Mouse (Mus musculus) urinary bladder, postnatal 4 days (tissue): ENCODE results near the gene Zbtb38.

Source experiments
- DNase-seq, 2 experiments: peaks; one replicate each; pipeline ENCODE4 v3.0.0; 2021 to 2022; ENCODE audit warnings: low spot score in 2 of 2

The Zbtb38 gene

GRCm38 (mm10) chr9:96715171-96715570 lies 37.5 kb downstream of the Zbtb38 start:
- no peak for DNase-seq

GRCm38 (mm10) chr9:96713472-96714390 lies 38.9 kb downstream of the Zbtb38 start:
- no peak for DNase-seq

- peak in 1 of 2 experiments; percentile 40 for DNase-seq
Measured at GRCm38 (mm10) chr9:96712758-96713471, 39.7 kb downstream of the Zbtb38 start.

DNA sequence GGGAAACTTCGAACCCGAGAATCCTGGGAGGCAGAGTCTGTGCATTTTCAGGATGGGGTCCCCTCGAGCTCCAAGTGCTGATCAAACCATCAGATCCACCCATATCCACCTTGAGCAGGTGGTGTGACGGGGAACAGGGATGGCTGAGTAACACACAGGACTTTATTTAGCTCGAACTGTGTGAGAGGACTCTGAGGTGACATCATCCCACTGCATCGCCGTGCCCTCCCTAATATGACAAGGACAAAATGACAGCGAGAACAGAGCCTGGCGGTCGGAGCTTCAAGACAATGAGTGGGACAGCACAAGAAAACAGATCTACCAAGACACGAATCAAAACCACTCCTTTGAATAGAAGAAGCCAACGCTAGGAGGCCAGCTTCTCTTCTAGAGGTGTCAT lies 40.6 kb downstream of the Zbtb38 start:
- DNase-seq = no peak

GRCm38 (mm10) chr9:96710241-96710946 lies 42.2 kb downstream of the Zbtb38 start:
- DNase-seq = no peak

DNA sequence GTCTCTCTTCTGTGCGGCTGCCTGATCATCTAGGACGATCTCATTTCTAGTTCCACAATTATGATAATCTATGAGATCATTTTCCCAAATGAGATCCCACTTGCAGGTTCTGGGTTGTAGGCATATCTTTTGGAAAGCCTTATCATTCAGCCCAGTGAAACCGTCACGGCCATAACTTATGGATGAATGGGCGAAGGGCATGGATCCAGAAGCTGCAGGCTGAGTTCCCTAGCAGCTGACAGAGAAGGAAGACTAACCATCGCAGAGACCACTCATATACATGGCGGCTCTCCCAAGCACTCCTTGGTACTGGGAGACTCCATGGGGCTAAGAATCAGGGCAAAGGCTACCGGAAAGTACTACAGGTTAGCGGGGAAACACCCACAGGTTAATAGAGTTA lies 43.7 kb downstream of the Zbtb38 start:
- no peak for DNase-seq

DNA sequence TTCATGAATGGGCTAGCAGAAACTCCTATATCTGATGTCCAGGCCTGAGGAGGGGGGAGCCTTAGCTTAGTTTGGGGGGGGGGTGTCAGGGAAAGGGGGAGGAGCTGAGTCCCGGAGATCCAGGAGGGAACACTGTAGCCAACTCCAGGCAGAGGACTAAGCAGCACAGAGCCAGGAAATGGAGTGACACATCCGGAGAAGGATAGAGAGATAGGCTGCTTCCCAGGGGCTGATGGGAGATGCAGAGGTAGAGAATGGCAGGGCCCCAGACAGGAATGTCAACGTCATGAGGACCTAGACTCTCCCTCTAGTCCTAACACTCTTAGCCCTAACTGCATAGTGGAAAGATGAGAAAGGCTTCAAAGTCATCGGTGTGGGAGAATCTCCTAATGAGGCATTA lies 44.7 kb downstream of the Zbtb38 start:
- no peak for DNase-seq

DNA sequence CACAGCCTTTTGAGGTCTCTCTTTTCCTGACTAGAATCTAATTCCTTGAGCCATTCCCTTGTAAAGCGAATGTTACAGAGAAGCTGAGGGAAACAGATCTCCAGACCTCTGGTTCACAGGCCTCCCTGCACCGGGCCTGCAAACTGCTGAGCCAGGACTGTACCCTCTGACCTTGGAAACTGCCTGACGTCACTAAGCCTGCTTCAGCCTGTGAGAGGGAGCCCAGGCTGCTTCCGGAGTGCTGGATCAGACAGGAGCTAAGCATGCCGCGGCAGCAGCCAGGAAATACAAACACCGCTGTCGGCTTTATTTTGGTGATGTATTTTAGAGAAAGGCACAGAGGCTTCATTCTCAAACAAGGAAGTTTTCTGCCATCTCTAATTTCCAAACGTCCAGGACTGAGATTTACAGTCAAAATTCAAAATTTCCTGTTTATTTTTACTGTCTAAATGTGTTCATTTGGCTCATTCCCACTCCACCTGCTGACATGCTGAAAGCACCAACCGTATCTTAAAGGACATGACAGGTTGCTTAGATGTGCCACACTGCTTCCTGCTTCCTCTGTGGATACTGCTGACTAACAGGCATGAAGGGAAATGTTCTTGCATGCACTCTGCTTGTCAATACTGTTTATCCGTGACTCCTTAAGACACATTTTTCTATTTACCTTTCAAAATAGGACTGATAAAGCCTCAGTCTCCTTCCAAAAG lies 46.9 kb downstream of the Zbtb38 start:
- DNase-seq = peak in 1 of 2 experiments; percentile 54

DNA sequence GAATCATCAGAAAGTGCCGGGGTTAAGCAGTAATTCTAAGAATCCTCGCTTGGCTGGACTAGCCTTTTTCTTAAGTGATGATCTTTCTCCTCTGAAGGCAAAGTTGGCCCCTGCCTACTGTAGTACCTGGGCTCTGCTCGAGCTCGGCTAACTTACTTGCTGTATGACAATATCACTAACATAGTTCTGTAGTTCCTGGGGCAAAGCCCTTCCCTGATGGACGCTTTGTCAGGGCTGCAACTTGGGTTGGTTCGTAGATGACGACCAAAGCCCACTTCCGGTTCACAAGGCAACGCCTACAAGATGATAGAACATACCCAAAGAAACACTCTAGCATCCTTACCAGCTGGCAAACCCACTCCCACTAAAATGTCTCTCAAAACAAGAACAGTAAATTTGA lies 47.7 kb downstream of the Zbtb38 start:
- DNase-seq = no peak

DNA sequence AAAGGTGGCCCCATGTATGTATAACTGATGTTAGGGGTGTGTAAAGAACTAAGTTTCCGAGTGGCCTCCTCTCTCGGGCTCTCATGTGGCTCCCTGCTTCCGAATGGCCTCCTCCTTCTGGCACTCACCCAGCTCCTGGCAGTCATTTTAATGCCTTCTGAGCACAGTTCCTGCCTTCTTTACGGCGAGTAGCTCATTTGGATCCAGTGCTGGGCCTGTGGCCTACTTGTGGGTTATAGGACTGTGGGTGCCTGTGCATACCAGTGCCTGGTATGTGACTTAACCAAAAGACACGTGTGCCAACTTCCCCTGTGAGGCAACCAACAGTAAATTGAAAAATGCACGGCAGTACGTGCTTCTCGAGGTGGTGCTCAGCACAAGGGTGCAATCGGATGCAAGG lies 50.7 kb downstream of the Zbtb38 start:
- no peak for DNase-seq

DNA sequence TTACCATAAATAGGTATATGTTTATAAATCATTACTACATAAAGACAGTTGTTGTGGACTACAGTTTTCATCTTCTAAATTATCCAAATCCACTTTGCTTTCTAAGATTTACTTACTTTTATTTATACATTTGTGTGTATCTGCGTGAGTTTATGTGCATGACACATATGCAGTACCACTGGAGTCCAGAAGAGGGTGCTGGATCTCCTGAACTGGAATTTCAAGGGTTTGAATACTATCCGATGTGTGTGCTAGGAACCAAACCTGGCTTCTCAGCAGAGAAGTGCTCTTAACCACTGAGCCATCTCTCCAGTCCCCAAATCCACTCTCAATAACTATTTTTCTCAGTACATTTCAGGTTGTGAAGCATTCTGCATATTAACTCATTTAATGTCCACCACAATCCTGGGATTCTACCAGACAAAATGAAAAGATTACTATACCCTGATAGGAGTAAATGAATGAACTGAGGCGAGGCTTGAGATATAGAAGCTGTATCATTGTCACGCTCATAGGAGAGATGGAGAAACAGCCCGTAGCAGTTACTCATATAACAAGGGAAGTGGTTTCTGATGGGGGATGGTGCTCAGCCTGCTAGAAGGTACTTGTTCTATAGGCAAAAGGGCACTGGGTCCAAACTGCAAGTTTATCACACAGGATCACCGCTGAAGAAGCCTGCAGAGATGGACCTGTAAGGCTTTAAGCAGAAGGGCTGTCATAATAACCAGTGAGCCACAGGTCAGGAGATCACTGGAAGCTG lies 53.2 kb downstream of the Zbtb38 start:
- no peak for DNase-seq

DNA sequence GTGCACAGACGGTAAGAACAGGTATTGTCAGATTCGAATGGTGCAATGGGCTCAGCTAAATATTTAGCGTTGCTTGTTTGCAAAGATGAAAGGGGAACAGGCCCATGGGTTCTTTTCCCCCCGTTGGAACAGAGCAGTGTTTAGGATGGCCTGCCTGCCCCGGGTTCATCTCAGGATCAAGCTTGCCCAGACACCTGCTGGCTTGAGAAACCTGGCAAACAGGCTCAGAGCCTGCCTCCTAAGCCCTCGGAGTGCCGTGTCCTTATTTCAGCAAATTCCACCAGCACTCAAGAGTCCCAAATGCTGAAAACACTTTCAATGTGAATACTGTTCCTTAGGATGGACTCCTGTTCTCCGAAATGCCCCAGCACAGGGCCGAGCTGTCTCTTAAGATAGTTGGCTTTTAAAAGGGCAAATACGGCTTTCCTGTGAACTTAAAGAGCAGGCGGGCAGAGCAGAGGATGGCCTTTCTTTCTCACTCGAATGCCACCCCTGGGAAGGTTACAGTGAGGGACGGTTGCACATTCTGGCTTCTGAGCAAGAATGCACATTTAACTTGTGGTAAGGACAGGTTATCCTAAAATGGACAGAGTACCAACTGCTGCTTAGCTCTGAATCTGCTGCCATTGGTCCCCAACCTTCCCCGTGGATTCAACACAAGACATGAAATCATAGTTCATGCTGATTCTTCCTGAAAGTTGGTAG lies 55.7 kb downstream of the Zbtb38 start:
- no peak for DNase-seq

- no peak for DNase-seq
Measured at GRCm38 (mm10) chr9:96696141-96696561, 56.5 kb downstream of the Zbtb38 start.

DNA sequence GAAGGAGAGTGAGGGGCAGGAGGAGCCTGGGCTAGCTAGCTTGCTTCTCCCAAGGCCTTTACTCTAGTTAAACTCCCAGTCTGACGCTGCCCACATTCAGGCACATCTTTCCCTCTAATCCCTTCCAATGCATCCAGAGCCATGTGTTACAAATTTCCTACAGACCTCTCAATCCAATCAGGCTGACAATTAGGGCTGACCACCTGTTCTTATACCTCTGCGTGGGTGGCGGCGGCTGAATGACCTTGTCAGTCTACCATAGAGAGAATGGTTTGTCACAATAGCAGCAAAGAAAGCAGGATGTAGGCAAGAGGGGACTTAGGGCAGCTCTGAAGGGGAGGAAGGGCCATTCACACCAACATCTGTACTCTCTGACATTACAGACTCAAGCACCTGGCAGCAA lies 62.2 kb downstream of the Zbtb38 start:
- DNase-seq = no peak

GRCm38 (mm10) chr9:96689076-96689475 lies 63.6 kb downstream of the Zbtb38 start:
- peak in 1 of 2 experiments; percentile 13 for DNase-seq

GRCm38 (mm10) chr9:96688194-96688875 lies 64.3 kb downstream of the Zbtb38 start:
- DNase-seq = peak in 1 of 2 experiments; percentile 53

GRCm38 (mm10) chr9:96687591-96688186 lies 64.9 kb downstream of the Zbtb38 start:
- DNase-seq = peak in 1 of 2 experiments; percentile 56

- DNase-seq = no peak
Measured at GRCm38 (mm10) chr9:96685600-96686084, 67.0 kb downstream of the Zbtb38 start.
